Mouse (Mus musculus) C2C12 (cell line): Measurements from ENCODE around the gene Stau1.

Experiments
- CEBPB ChIP-seq: IDR thresholded peaks from one replicate; pipeline ENCODE4 v1.6.1; 2011; ENCODE audit warnings: low read depth, mild to moderate bottlenecking, control low read depth, moderate library complexity
- CTCF ChIP-seq: IDR thresholded peaks from one replicate; pipeline ENCODE4 v1.5.1; 2011; ENCODE audit not compliant: control insufficient read depth, insufficient read depth, insufficient read length
- MYOD1 ChIP-seq: IDR thresholded peaks from one replicate; pipeline ENCODE4 v1.6.1; 2011; ENCODE audit warnings: low read depth; ENCODE audit not compliant: control insufficient read depth, insufficient read length
- MYOG ChIP-seq: IDR thresholded peaks from one replicate; pipeline ENCODE4 v1.6.1; 2011; ENCODE audit not compliant: control insufficient read depth, insufficient read length; ENCODE audit errors: extremely low read depth
- USF1 ChIP-seq: IDR thresholded peaks from one replicate; pipeline ENCODE4 v1.6.1; 2011; ENCODE audit warnings: low read depth, mild to moderate bottlenecking, control low read depth, moderate library complexity

DNA sequence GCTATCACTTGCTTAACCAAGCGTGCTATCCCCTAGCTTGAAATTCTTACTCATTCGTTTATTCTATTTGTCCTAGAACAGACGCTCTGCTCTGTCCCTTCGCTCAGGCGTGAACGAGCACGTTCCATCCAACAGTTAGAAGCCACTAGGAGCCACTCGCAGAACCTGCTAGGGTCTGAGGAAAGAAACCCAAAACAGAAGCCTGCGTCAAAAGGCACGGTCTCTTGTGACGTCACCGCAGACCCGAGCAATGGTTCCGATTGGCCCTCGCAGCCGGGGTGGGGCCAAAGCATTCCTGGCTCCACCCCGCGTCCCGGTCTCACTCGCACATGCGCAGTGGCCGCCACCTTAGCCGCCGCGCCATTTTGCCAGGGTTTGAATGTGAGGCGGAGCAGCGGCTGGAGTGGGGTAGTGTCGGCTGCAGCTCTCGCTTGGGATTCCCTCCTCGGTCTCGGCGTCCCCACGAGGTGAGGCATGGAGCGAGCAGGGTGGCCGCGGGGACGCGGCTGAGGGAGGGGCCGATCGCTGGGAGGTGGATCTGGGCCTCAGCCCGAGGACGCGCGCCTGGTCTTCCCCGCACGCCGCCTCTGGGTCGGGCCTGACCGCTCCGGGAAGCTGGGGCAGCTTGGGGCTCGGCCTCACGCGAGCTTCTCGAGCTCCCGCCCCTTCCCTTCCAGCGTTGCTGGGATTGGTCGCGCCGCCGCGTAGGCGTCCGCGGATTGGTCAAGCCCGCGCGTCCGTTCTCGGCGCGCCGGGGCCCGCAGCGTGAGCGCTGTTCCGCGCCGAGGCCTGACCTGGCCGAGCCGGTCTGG, 90.2 kb downstream of the Stau1 start, which contains the start of gene Cse1l:
- no peak for TF ChIP-seq CTCF
- no peak for TF ChIP-seq USF1
- TF ChIP-seq MYOD1 = no peak
- no peak for TF ChIP-seq CEBPB
- no peak for TF ChIP-seq MYOG
